Comparison of ENCODE assay signal across 11 mouse cellular contexts in genomic region chr5:146790944-146791343, GRCm38 (mm10). TPM values are rescaled to one million over a fixed set of nuclear protein-coding genes. Genes with fewer than 3 reads are reported as not detected.
DNase-seq lines count a peak whose midpoint lies in the region; ATAC-seq lines count a peak whose summit lies in the region.
"Had no signal": no experiment of that assay in that cellular context is flagged by ENCODE, and none has a peak within 500 bp of the region (broad histone marks: within the 10 kb centered on the region; RNA-seq: fewer than 3 reads in every experiment).

No protein-coding gene starts in this region.

- H3K9me3 ChIP-seq in heart, embryonic 13.5 days: no peaks in the 10 kb centered on the region
- H3K9me3 ChIP-seq in midbrain, embryonic 12.5 days: 0 out of 2 replicates have a peak, but pooled peaks cover 4% of the 10 kb centered on the region
- no peaks in the 10 kb centered on the region for H3K9me3 ChIP-seq in midbrain, embryonic 15.5 days
- no peaks in the 10 kb centered on the region for H3K9me3 ChIP-seq in hindbrain, embryonic 16.5 days (ENCODE audit: control insufficient read depth, low read length)
- H3K9me3 ChIP-seq in stomach, embryonic 15.5 days: no peaks in the 10 kb centered on the region
- H3K9me3 ChIP-seq: limb, embryonic 15.5 days had no signal

- peak overlapping the region; percentile 44; the same call in 1 of the 2 replicates for H3K9ac ChIP-seq in heart, embryonic 13.5 days
- 0 out of 2 replicates have a peak overlapping the region, but pooled peaks have one; percentile 17 for H3K9ac ChIP-seq in midbrain, embryonic 12.5 days (replicated peaks)
- H3K9ac ChIP-seq in midbrain, embryonic 15.5 days: no peak overlapping the region
- H3K9ac ChIP-seq in hindbrain, embryonic 16.5 days (ENCODE audit: low read depth, low read length): no peak overlapping the region
- no peak overlapping the region for H3K9ac ChIP-seq in stomach, embryonic 15.5 days
- H3K9ac ChIP-seq: limb, embryonic 15.5 days had no signal

- no peak overlapping the region for H3K4me3 ChIP-seq in heart, embryonic 13.5 days
- H3K4me3 ChIP-seq in midbrain, embryonic 12.5 days: no peak overlapping the region
- H3K4me3 ChIP-seq in midbrain, embryonic 15.5 days: no peak overlapping the region
- H3K4me3 ChIP-seq in hindbrain, embryonic 16.5 days (ENCODE audit: low read length): no peak overlapping the region
- H3K4me3 ChIP-seq in stomach, embryonic 15.5 days (replicated peaks): no peak overlapping the region
- H3K4me3 ChIP-seq: limb, embryonic 15.5 days; myocyte had no signal

- 68% methylated on average over 8 of the region's 8 CpGs for WGBS in heart, embryonic 13.5 days
- 80% methylated on average over 8 of the region's 8 CpGs for WGBS in midbrain, embryonic 12.5 days
- 76% methylated on average over 8 of the region's 8 CpGs for WGBS in midbrain, embryonic 15.5 days
- 69% methylated on average over 8 of the region's 8 CpGs for WGBS in hindbrain, embryonic 16.5 days
- 76% methylated on average over 8 of the region's 8 CpGs for WGBS in stomach, embryonic 15.5 days

- no peak overlapping the region for H3K27ac ChIP-seq in heart, embryonic 13.5 days (replicated peaks)
- H3K27ac ChIP-seq in midbrain, embryonic 12.5 days (replicated peaks): no peak overlapping the region
- no peak overlapping the region for H3K27ac ChIP-seq in midbrain, embryonic 15.5 days
- 0 out of 2 replicates have a peak overlapping the region, but pooled peaks have one; percentile 29 for H3K27ac ChIP-seq in hindbrain, embryonic 16.5 days (ENCODE audit: low read depth, low read length)
- H3K27ac ChIP-seq in stomach, embryonic 15.5 days: no peak overlapping the region
- H3K27ac ChIP-seq: limb, embryonic 15.5 days had no signal

- no peaks in the 10 kb centered on the region for H3K27me3 ChIP-seq in heart, embryonic 13.5 days (replicated peaks)
- H3K27me3 ChIP-seq in midbrain, embryonic 12.5 days: no peaks in the 10 kb centered on the region
- no peaks in the 10 kb centered on the region for H3K27me3 ChIP-seq in midbrain, embryonic 15.5 days (replicated peaks)
- no peaks in the 10 kb centered on the region for H3K27me3 ChIP-seq in hindbrain, embryonic 16.5 days (replicated peaks; ENCODE audit: control insufficient read depth, insufficient read depth, low read length)
- H3K27me3 ChIP-seq in stomach, embryonic 15.5 days (replicated peaks): no peaks in the 10 kb centered on the region
- H3K27me3 ChIP-seq: limb, embryonic 15.5 days had no signal

- no peak for DNase-seq in heart, adult 9 months (ENCODE audit: low spot score in 2 of 2)
- DNase-seq in adrenal gland, adult 8-10 months: no peak
- DNase-seq in left cerebral cortex, adult 8-10 months (ENCODE audit: low spot score in 2 of 2): no peak
- DNase-seq: adrenal gland, postnatal 25 days had no signal

- H3K4me1 ChIP-seq in heart, embryonic 13.5 days: peaks cover 43% of the 10 kb centered on the region
- H3K4me1 ChIP-seq in midbrain, embryonic 12.5 days: peaks cover 33% of the 10 kb centered on the region
- H3K4me1 ChIP-seq in midbrain, embryonic 15.5 days: peaks cover 47% of the 10 kb centered on the region
- H3K4me1 ChIP-seq in hindbrain, embryonic 16.5 days (ENCODE audit: control insufficient read depth, insufficient read depth, low read depth, low read length): peaks cover 31% of the 10 kb centered on the region
- H3K4me1 ChIP-seq in stomach, embryonic 15.5 days: peaks cover 39% of the 10 kb centered on the region

- ATAC-seq in heart, embryonic 13.5 days (ENCODE audit: extremely low read depth, insufficient number of reproducible peaks, low FRiP score, low TSS enrichment): no peak
- no peak for ATAC-seq in midbrain, embryonic 12.5 days (ENCODE audit: low FRiP score, low read depth)
- no peak for ATAC-seq in midbrain, embryonic 15.5 days (replicated peaks)
- no peak for ATAC-seq in hindbrain, embryonic 16.5 days
- ATAC-seq in stomach, embryonic 15.5 days (ENCODE audit: insufficient read depth, low FRiP score, low read depth): no peak

- peak overlapping the region; percentile 1; the same call in 1 of the 2 replicates for H3K4me2 ChIP-seq in heart, embryonic 13.5 days
- H3K4me2 ChIP-seq in midbrain, embryonic 12.5 days (replicated peaks): no peak overlapping the region
- no peak overlapping the region for H3K4me2 ChIP-seq in midbrain, embryonic 15.5 days
- H3K4me2 ChIP-seq in hindbrain, embryonic 16.5 days (ENCODE audit: low read length): peak overlapping the region; percentile 23; the same call in 1 of the 2 replicates
- 0 out of 2 replicates have a peak overlapping the region, but pooled peaks have one; percentile 10 for H3K4me2 ChIP-seq in stomach, embryonic 15.5 days
- H3K4me2 ChIP-seq: limb, embryonic 15.5 days had no signal

- no peaks in the 10 kb centered on the region for H3K36me3 ChIP-seq in heart, embryonic 13.5 days
- H3K36me3 ChIP-seq in midbrain, embryonic 12.5 days: no peaks in the 10 kb centered on the region
- H3K36me3 ChIP-seq in midbrain, embryonic 15.5 days (replicated peaks): no peaks in the 10 kb centered on the region
- H3K36me3 ChIP-seq in hindbrain, embryonic 16.5 days (ENCODE audit: control insufficient read depth, insufficient read depth, low read length): no peaks in the 10 kb centered on the region
- H3K36me3 ChIP-seq in stomach, embryonic 15.5 days: no peaks in the 10 kb centered on the region
- H3K36me3 ChIP-seq: limb, embryonic 15.5 days had no signal

RNA-seq across cellular contexts. Expression of gene Usp12, which starts 3.9 kb away (rescaled TPM):
- polyA plus RNA-seq in heart, embryonic 13.5 days (2015; fragmentation: Nextera tagmentation; extraction: Ambion mirVana): 11.0 and 11.1 TPM in 2 replicates
- polyA plus RNA-seq in midbrain, embryonic 12.5 days (2016; fragmentation: Nextera tagmentation; extraction: Ambion mirVana): 18.2 and 19.8 TPM in 2 replicates
- 16.4 and 16.7 TPM in 2 replicates for polyA plus RNA-seq in midbrain, embryonic 15.5 days (2015; fragmentation: Nextera tagmentation; extraction: Ambion mirVana)
- 13.0 and 14.8 TPM in 2 replicates for polyA plus RNA-seq in hindbrain, embryonic 16.5 days (2015; fragmentation: Nextera tagmentation; extraction: Ambion mirVana)
- polyA plus RNA-seq in stomach, embryonic 15.5 days (2015; fragmentation: Nextera tagmentation; extraction: Ambion mirVana): 18.9 and 20.8 TPM in 2 replicates
- total RNA-seq in adrenal gland, adult 8-10 months (2022): 10 to 100 TPM; 24.9 to 38.1 (median 31.0) TPM
- 10 to 100 TPM; 50.1 to 58.9 (median 54.3) TPM for total RNA-seq in left cerebral cortex, adult 8-10 months (2022)

RNA-seq across cellular contexts. Expression of gene Rpl21, which starts 41.7 kb away (rescaled TPM):
- 348 and 372 TPM in 2 replicates for polyA plus RNA-seq in heart, embryonic 13.5 days (2015; fragmentation: Nextera tagmentation; extraction: Ambion mirVana)
- 401 and 415 TPM in 2 replicates for polyA plus RNA-seq in midbrain, embryonic 12.5 days (2016; fragmentation: Nextera tagmentation; extraction: Ambion mirVana)
- 286 and 302 TPM in 2 replicates for polyA plus RNA-seq in midbrain, embryonic 15.5 days (2015; fragmentation: Nextera tagmentation; extraction: Ambion mirVana)
- polyA plus RNA-seq in hindbrain, embryonic 16.5 days (2015; fragmentation: Nextera tagmentation; extraction: Ambion mirVana): 297 and 315 TPM in 2 replicates
- 489 and 511 TPM in 2 replicates for polyA plus RNA-seq in stomach, embryonic 15.5 days (2015; fragmentation: Nextera tagmentation; extraction: Ambion mirVana)
- 100 to 1,000 TPM; 199 to 341 (median 261) TPM for total RNA-seq in adrenal gland, adult 8-10 months (2022)
- 100 to 1,000 TPM; 131 to 217 (median 174) TPM for total RNA-seq in left cerebral cortex, adult 8-10 months (2022)

RNA-seq across cellular contexts. Expression of gene Rasl11a, which starts 53.9 kb away (rescaled TPM):
- polyA plus RNA-seq in heart, embryonic 13.5 days (2015; fragmentation: Nextera tagmentation; extraction: Ambion mirVana): 8.1 and 10.7 TPM in 2 replicates
- 22.5 and 22.6 TPM in 2 replicates for polyA plus RNA-seq in midbrain, embryonic 12.5 days (2016; fragmentation: Nextera tagmentation; extraction: Ambion mirVana)
- polyA plus RNA-seq in midbrain, embryonic 15.5 days (2015; fragmentation: Nextera tagmentation; extraction: Ambion mirVana): 7.4 and 9.2 TPM in 2 replicates
- polyA plus RNA-seq in hindbrain, embryonic 16.5 days (2015; fragmentation: Nextera tagmentation; extraction: Ambion mirVana): 7.6 and 8.5 TPM in 2 replicates
- polyA plus RNA-seq in stomach, embryonic 15.5 days (2015; fragmentation: Nextera tagmentation; extraction: Ambion mirVana): 16.4 and 18.1 TPM in 2 replicates
- total RNA-seq in adrenal gland, adult 8-10 months (2022): 1 to 10 TPM; 5.2 to 9.0 (median 7.7) TPM
- total RNA-seq in left cerebral cortex, adult 8-10 months (2022): 1 to 10 TPM; 3.2 to 5.9 (median 4.9) TPM

Comparison
In these comparisons a context has a peak if more than half of its experiments do, and no peak if none do; other contexts are left out.
1. H3K9ac ChIP-seq: peak in heart, embryonic 13.5 days (single experiment) and midbrain, embryonic 12.5 days (single experiment); none in midbrain, embryonic 15.5 days (single experiment), hindbrain, embryonic 16.5 days (single experiment) and stomach, embryonic 15.5 days (single experiment).
2. H3K4me2 ChIP-seq: peak in heart, embryonic 13.5 days (single experiment), hindbrain, embryonic 16.5 days (single experiment) and stomach, embryonic 15.5 days (single experiment); none in midbrain, embryonic 12.5 days (single experiment) and midbrain, embryonic 15.5 days (single experiment).